Mouse (Mus musculus) stomach, embryonic 14.5 days (tissue): Measurements from ENCODE around the gene Trim47. TPM values are rescaled to one million over a fixed set of nuclear protein-coding genes. Genes with fewer than 3 reads are reported as not detected.
"Not testable (repeated sequence)": the region's sequence is repeated elsewhere in the genome, so short reads cannot be mapped to it uniquely, and the experiment has no call there.

ENCODE experiments used
- ATAC-seq: fragments of 200-750 bp; cut with Nextera tagmentation; 2 replicates; pipeline ENCODE4 v1.8.0; 2017; ENCODE audit warnings: low read depth, moderate TSS enrichment; ENCODE audit not compliant: insufficient number of reproducible peaks, insufficient read depth, low FRiP score
- H3K27ac ChIP-seq: fragments of 300-500 bp; sonication (generic); 2 replicates; pipeline ENCODE4 v1.5.1; 2014; ENCODE audit warnings: mild to moderate bottlenecking, low read length, moderate library complexity, mixed read lengths
- H3K27me3 ChIP-seq: fragments of 300-500 bp; sonication (generic); 2 replicates; pipeline ENCODE4 v1.6.1; 2014; ENCODE audit warnings: low read length, control low read depth, mixed read lengths; ENCODE audit not compliant: control insufficient read depth, insufficient read depth
- H3K36me3 ChIP-seq: fragments of 300-500 bp; sonication (generic); 2 replicates; pipeline ENCODE4 v1.6.1; 2014; ENCODE audit warnings: mild to moderate bottlenecking, control low read depth, low read length, moderate library complexity, mixed read lengths; ENCODE audit not compliant: control insufficient read depth, insufficient read depth
- H3K4me1 ChIP-seq: fragments of 300-500 bp; sonication (generic); 2 replicates; pipeline ENCODE4 v1.6.1; 2014; ENCODE audit warnings: low read length, control low read depth, mixed read lengths; ENCODE audit not compliant: control insufficient read depth, insufficient read depth
- H3K4me2 ChIP-seq: fragments of 300-500 bp; sonication (generic); replicated peaks from 2 replicates; pipeline ENCODE4 v1.6.1; 2014; ENCODE audit warnings: low read depth, low read length, control low read depth
- H3K4me3 ChIP-seq: fragments of 300-500 bp; sonication (generic); 2 replicates; pipeline ENCODE4 v1.5.1; 2014; ENCODE audit warnings: low read depth, low read length, control low read depth
- H3K9ac ChIP-seq: fragments of 300-500 bp; sonication (generic); replicated peaks from 2 replicates; pipeline ENCODE4 v1.6.1; 2014; ENCODE audit warnings: low read depth, mild to moderate bottlenecking, control low read depth, low read length, moderate library complexity, mixed read lengths
- H3K9me3 ChIP-seq: fragments of 300-500 bp; sonication (generic); 2 replicates; pipeline ENCODE4 v1.6.1; 2016; ENCODE audit warnings: low read depth, low read length, control low read depth; ENCODE audit not compliant: control insufficient read depth
- WGBS: fragments of 180-500 bp; shearing (Covaris S2); extraction: QIAGEN DNeasy Blood & Tissue Kit; methylation state at CpG from one replicate; pipeline ENCODE4 v1.1.7; 2014; 5-methylcytosine and 5-hydroxymethylcytosine counted together
- polyA plus RNA-seq: library from polyadenylated mRNA; unstranded; fragments of >200 nt; fragmentation: Nextera tagmentation; extraction: Ambion mirVana; gene quantifications from 2 replicates; pipeline ENCODE4 v1.2.1, GENCODE M21; 2014

The Trim47 gene
- polyA plus RNA-seq, 1 experiment from 2014 or later = 12.2 TPM

- no peak overlapping the region for H3K4me2 ChIP-seq
- 41% methylated on average over 16 of the region's 16 CpGs for WGBS
- ATAC-seq = no peak
- peaks cover under 1% of the 10 kb centered on the region; the same call in 1 of the 2 replicates for H3K4me1 ChIP-seq
- no peak overlapping the region for H3K9ac ChIP-seq
- H3K36me3 ChIP-seq = no peaks in the 10 kb centered on the region
- no peaks in the 10 kb centered on the region for H3K9me3 ChIP-seq
- no peak overlapping the region for H3K4me3 ChIP-seq
- no peak overlapping the region for H3K27ac ChIP-seq
- H3K27me3 ChIP-seq = no peaks in the 10 kb centered on the region
Measured at GRCm38 (mm10) chr11:116093771-116094565, 33.0 kb downstream of the Trim47 start.

GRCm38 (mm10) chr11:116092959-116093358 is 34.1 kb downstream of the Trim47 start:
- not testable (repeated sequence) for H3K4me1 ChIP-seq, H3K9me3 ChIP-seq, H3K27me3 ChIP-seq, ATAC-seq, H3K27ac ChIP-seq, H3K4me3 ChIP-seq, H3K9ac ChIP-seq, H3K36me3 ChIP-seq, H3K4me2 ChIP-seq
- WGBS = 86% methylated on average over 6 of the region's 6 CpGs

- H3K36me3 ChIP-seq = no peaks in the 10 kb centered on the region
- H3K4me1 ChIP-seq = peaks cover 4% of the 10 kb centered on the region; the same call in 1 of the 2 replicates
- no peak overlapping the region for H3K27ac ChIP-seq
- H3K9me3 ChIP-seq = no peaks in the 10 kb centered on the region
- H3K9ac ChIP-seq = no peak overlapping the region
- no peaks in the 10 kb centered on the region for H3K27me3 ChIP-seq
- no peak for ATAC-seq
- H3K4me3 ChIP-seq = no peak overlapping the region
- 89% methylated on average over 6 of the region's 6 CpGs for WGBS
- H3K4me2 ChIP-seq = no peak overlapping the region
Measured at GRCm38 (mm10) chr11:116091591-116091990, 35.4 kb downstream of the Trim47 start.

GRCm38 (mm10) chr11:116089545-116089944 is 37.5 kb downstream of the Trim47 start:
- H3K9ac ChIP-seq = no peak overlapping the region
- H3K4me3 ChIP-seq = no peak overlapping the region
- ATAC-seq = no peak
- peaks cover 9% of the 10 kb centered on the region; the same call in 1 of the 2 replicates for H3K4me1 ChIP-seq
- no peak overlapping the region for H3K4me2 ChIP-seq
- no peaks in the 10 kb centered on the region for H3K27me3 ChIP-seq
- 87% methylated on average over 6 of the region's 6 CpGs for WGBS
- no peak overlapping the region for H3K27ac ChIP-seq
- H3K36me3 ChIP-seq = no peaks in the 10 kb centered on the region; the same call in 1 of the 2 replicates
- H3K9me3 ChIP-seq = no peaks in the 10 kb centered on the region

GRCm38 (mm10) chr11:116088741-116089394 is 38.1 kb downstream of the Trim47 start:
- Histone ChIP-seq H3K9ac (no peak overlapping the region), H3K4me3 (no peak overlapping the region), H3K27me3 (no peaks in the 10 kb centered on the region), H3K4me2 (no peak overlapping the region), H3K27ac (no peak overlapping the region), H3K36me3 (peaks cover 3% of the 10 kb centered on the region; the same call in 1 of the 2 replicates), H3K9me3 (no peaks in the 10 kb centered on the region), H3K4me1 (peaks cover 9% of the 10 kb centered on the region; the same call in 1 of the 2 replicates)
- ATAC-seq = no peak
- WGBS = 81% methylated on average over 11 of the region's 11 CpGs

- WGBS = 74% methylated on average over 8 of the region's 8 CpGs
- H3K27me3 ChIP-seq = no peaks in the 10 kb centered on the region
- no peaks in the 10 kb centered on the region for H3K9me3 ChIP-seq
- ATAC-seq = no peak
- peaks cover 10% of the 10 kb centered on the region for H3K36me3 ChIP-seq
- H3K4me3 ChIP-seq = peak overlapping the region; percentile 43; the same call in 1 of the 2 replicates
- H3K4me1 ChIP-seq = peaks cover 9% of the 10 kb centered on the region; the same call in 1 of the 2 replicates
- H3K27ac ChIP-seq = peak overlapping the region; percentile 35; the same call in 1 of the 2 replicates
- no peak overlapping the region for H3K9ac ChIP-seq
- H3K4me2 ChIP-seq = peak overlapping the region; percentile 48
Measured at GRCm38 (mm10) chr11:116088188-116088587, 38.8 kb downstream of the Trim47 start.

- Histone ChIP-seq H3K36me3 (peaks cover 14% of the 10 kb centered on the region), H3K4me3 (peak overlapping the region; percentile 43), H3K27me3 (no peaks in the 10 kb centered on the region), H3K27ac (peak overlapping the region; percentile 35), H3K9ac (no peak overlapping the region), H3K9me3 (no peaks in the 10 kb centered on the region), H3K4me1 (peaks cover 9% of the 10 kb centered on the region; the same call in 1 of the 2 replicates), H3K4me2 (peak overlapping the region; percentile 48)
- ATAC-seq = peak; percentile 78
- whole genome bisulfite sequencing = 3% methylated on average over 31 of the region's 31 CpGs
Measured at GRCm38 (mm10) chr11:116087194-116088130, 39.5 kb downstream of the Trim47 start.
